18 mouse cellular contexts compared by ENCODE assay signal in the genomic region with DNA sequence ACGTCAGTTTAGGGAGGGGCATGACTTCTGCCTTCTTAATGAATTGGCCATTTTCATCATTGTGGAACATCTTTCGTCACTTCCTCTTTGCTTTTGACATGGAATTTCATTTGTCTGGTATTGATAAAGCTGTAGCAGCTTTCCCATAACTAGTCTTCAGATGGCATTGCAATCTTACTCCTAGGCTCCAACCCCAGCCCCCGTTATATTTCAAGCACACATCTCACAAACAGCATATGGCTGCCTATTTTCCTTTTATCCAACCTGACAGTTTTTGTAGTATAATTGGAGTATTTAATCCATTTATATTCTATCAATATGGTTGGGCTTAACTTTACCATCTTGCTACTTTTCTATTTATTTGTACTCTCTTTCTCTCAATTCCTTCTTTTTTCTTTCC.
"Had no signal": no experiment of that assay in that cellular context is flagged by ENCODE, and none has a peak within 500 bp of the region (broad histone marks: within the 10 kb centered on the region; RNA-seq: fewer than 3 reads in every experiment).

No protein-coding gene starts in this region.

- H3K27me3 ChIP-seq: midbrain, embryonic 13.5 days; midbrain, embryonic 15.5 days; neural tube, embryonic 13.5 days; neural tube, embryonic 15.5 days had no signal

- H3K4me3 ChIP-seq: midbrain, embryonic 10.5 days; midbrain, embryonic 13.5 days; midbrain, embryonic 15.5 days; myocyte; neural tube, embryonic 13.5 days; neural tube, embryonic 15.5 days had no signal

- H3K4me2 ChIP-seq: lung, embryonic 14.5 days; midbrain, embryonic 13.5 days; midbrain, embryonic 15.5 days; neural tube, embryonic 13.5 days; neural tube, embryonic 15.5 days had no signal

- H3K9me3 ChIP-seq: midbrain, embryonic 10.5 days; midbrain, embryonic 13.5 days; midbrain, embryonic 15.5 days; neural tube, embryonic 13.5 days; neural tube, embryonic 15.5 days had no signal

- H3K4me1 ChIP-seq: midbrain, embryonic 10.5 days; midbrain, embryonic 13.5 days; midbrain, embryonic 15.5 days; neural tube, embryonic 13.5 days; neural tube, embryonic 15.5 days had no signal

- H3K9ac ChIP-seq: lung, embryonic 14.5 days; midbrain, embryonic 13.5 days; midbrain, embryonic 15.5 days; neural tube, embryonic 13.5 days; neural tube, embryonic 15.5 days had no signal

- H3K27ac ChIP-seq: midbrain, embryonic 10.5 days; midbrain, embryonic 13.5 days; midbrain, embryonic 15.5 days; neural tube, embryonic 13.5 days; neural tube, embryonic 15.5 days had no signal

- ATAC-seq: midbrain, embryonic 13.5 days; midbrain, embryonic 15.5 days had no signal

- DNase-seq: lung, adult 18-20 months; lung, embryonic 14.5 days; lung, postnatal 10 days; lung, postnatal 4 days; retina, postnatal 1 day; right cerebral cortex, adult 18-20 months; right cerebral cortex, postnatal 25 days; right cerebral cortex, postnatal 4 days; spleen, adult 18-20 months; thymus, adult 2 months; thymus, postnatal 25 days; thymus, postnatal 4 days had no signal

- H3K36me3 ChIP-seq: midbrain, embryonic 10.5 days; midbrain, embryonic 13.5 days; midbrain, embryonic 15.5 days; neural tube, embryonic 13.5 days; neural tube, embryonic 15.5 days had no signal
